Mouse (Mus musculus) forebrain, embryonic 13.5 days (tissue): ENCODE data around the gene Pafah1b2. TPM values are rescaled to one million over a fixed set of nuclear protein-coding genes. Genes with fewer than 3 reads are reported as not detected.

Experiments
- ATAC-seq: fragments of 200-750 bp; cut with Nextera tagmentation; 2 replicates; pipeline ENCODE4 v1.8.0; 2017
- H3K27ac ChIP-seq: fragments of 300-500 bp; sonication (generic); 2 replicates; pipeline ENCODE4 v1.5.1; 2015; ENCODE audit warnings: inconsistent platforms, mild to moderate bottlenecking, moderate library complexity
- H3K27me3 ChIP-seq: fragments of 300-500 bp; sonication (generic); 2 replicates; pipeline ENCODE4 v1.6.1; 2015; ENCODE audit warnings: mild to moderate bottlenecking, inconsistent platforms
- H3K36me3 ChIP-seq: fragments of 300-500 bp; sonication (generic); 2 replicates; pipeline ENCODE4 v1.6.1; 2015; ENCODE audit warnings: mild to moderate bottlenecking, inconsistent platforms; ENCODE audit not compliant: poor library complexity, severe bottlenecking
- H3K4me1 ChIP-seq: fragments of 300-500 bp; sonication (generic); 2 replicates; pipeline ENCODE4 v1.6.1; 2015; ENCODE audit warnings: inconsistent platforms
- H3K4me2 ChIP-seq: fragments of 300-500 bp; sonication (generic); 2 replicates; pipeline ENCODE4 v1.6.1; 2015; ENCODE audit warnings: inconsistent platforms, mild to moderate bottlenecking, moderate library complexity
- H3K4me3 ChIP-seq: fragments of 300-500 bp; sonication (generic); 2 replicates; pipeline ENCODE4 v1.5.1; 2015; ENCODE audit warnings: mild to moderate bottlenecking, inconsistent platforms
- H3K9ac ChIP-seq: fragments of 300-500 bp; sonication (generic); 2 replicates; pipeline ENCODE4 v1.6.1; 2015; ENCODE audit warnings: mild to moderate bottlenecking, inconsistent platforms
- H3K9me3 ChIP-seq: fragments of 300-500 bp; sonication (generic); replicated peaks from 2 replicates; pipeline ENCODE4 v1.6.1; 2016; ENCODE audit warnings: inconsistent platforms
- WGBS: fragments of 180-500 bp; shearing (Covaris S2); methylation state at CpG from one replicate; pipeline ENCODE4 v1.1.7; 2015; 5-methylcytosine and 5-hydroxymethylcytosine counted together
- polyA plus RNA-seq: library from polyadenylated mRNA; unstranded; fragments of >200 nt; fragmentation: Nextera tagmentation; extraction: Ambion mirVana; gene quantifications from 2 replicates; pipeline ENCODE4 v1.2.1, GENCODE M21; 2015

The Pafah1b2 gene
- polyA plus RNA-seq, 1 experiment from 2014 or later = 277 TPM

- ATAC-seq = no peak
- Histone ChIP-seq H3K4me2 (no peak overlapping the region), H3K27me3 (no peaks in the 10 kb centered on the region), H3K9me3 (no peaks in the 10 kb centered on the region), H3K4me3 (no peak overlapping the region), H3K9ac (no peak overlapping the region), H3K4me1 (peaks cover 33% of the 10 kb centered on the region), H3K27ac (no peak overlapping the region; the same call in 1 of the 2 replicates), H3K36me3 (peaks cover 42% of the 10 kb centered on the region)
- WGBS = 83% methylated on average over 7 of the region's 7 CpGs
These were observed 52.8 kb downstream of the Pafah1b2 start for GRCm38 (mm10) chr9:45959661-45960060.

- Histone ChIP-seq H3K9me3 (no peaks in the 10 kb centered on the region), H3K36me3 (peaks cover 34% of the 10 kb centered on the region), H3K4me3 (no peak overlapping the region), H3K4me1 (peaks cover 39% of the 10 kb centered on the region), H3K4me2 (no peak overlapping the region), H3K27ac (peak overlapping the region; percentile 60), H3K27me3 (no peaks in the 10 kb centered on the region), H3K9ac (no peak overlapping the region)
- WGBS = 36% methylated on average over 4 of the region's 4 CpGs
- no peak for ATAC-seq
These were observed 53.6 kb downstream of the Pafah1b2 start for GRCm38 (mm10) chr9:45958851-45959250.

GRCm38 (mm10) chr9:45958023-45958670 lies 54.3 kb downstream of the Pafah1b2 start:
- WGBS = 60% methylated on average over 7 of the region's 7 CpGs
- H3K9ac ChIP-seq = no peak overlapping the region
- H3K36me3 ChIP-seq = peaks cover 27% of the 10 kb centered on the region
- no peak for ATAC-seq
- H3K4me3 ChIP-seq = no peak overlapping the region
- H3K9me3 ChIP-seq = no peaks in the 10 kb centered on the region
- no peak overlapping the region for H3K27ac ChIP-seq
- H3K27me3 ChIP-seq = no peaks in the 10 kb centered on the region
- H3K4me2 ChIP-seq = no peak overlapping the region
- H3K4me1 ChIP-seq = peaks cover 46% of the 10 kb centered on the region

- no peaks in the 10 kb centered on the region for H3K9me3 ChIP-seq
- peak within 1 kb of the TSS; percentile 96 for H3K4me2 ChIP-seq
- H3K4me3 ChIP-seq = peak within 1 kb of the TSS; percentile 91
- H3K27ac ChIP-seq = peak within 1 kb of the TSS; percentile 75
- ATAC-seq = peak; percentile 98
- peaks cover 48% of the 10 kb centered on the region for H3K4me1 ChIP-seq
- no peaks in the 10 kb centered on the region for H3K27me3 ChIP-seq
- WGBS = under 1% methylated on average over 43 of the region's 48 CpGs
- H3K36me3 ChIP-seq = peaks cover 20% of the 10 kb centered on the region
- H3K9ac ChIP-seq = peak within 1 kb of the TSS; percentile 89
These were observed 57.2 kb downstream of the Pafah1b2 start, which contains the start of gene Sidt2 for GRCm38 (mm10) chr9:45955107-45955963. Gene Sidt2 (minus strand): TSS chr9:45955258.

- H3K4me3 ChIP-seq = peak overlapping the region; percentile 91
- peaks cover 48% of the 10 kb centered on the region for H3K4me1 ChIP-seq
- H3K4me2 ChIP-seq = peak overlapping the region; percentile 96
- peaks cover 24% of the 10 kb centered on the region for H3K36me3 ChIP-seq
- under 1% methylated on average over 61 of the region's 63 CpGs for WGBS
- H3K9ac ChIP-seq = peak overlapping the region; percentile 89
- ATAC-seq = peak; percentile 37; the same call in 1 of the 2 replicates
- no peaks in the 10 kb centered on the region for H3K9me3 ChIP-seq
- no peaks in the 10 kb centered on the region for H3K27me3 ChIP-seq
- H3K27ac ChIP-seq = peak overlapping the region; percentile 75
These were observed 58.0 kb downstream of the Pafah1b2 start for GRCm38 (mm10) chr9:45954294-45955106.

- Histone ChIP-seq H3K27ac (no peak overlapping the region), H3K36me3 (peaks cover 31% of the 10 kb centered on the region)
- whole genome bisulfite sequencing = 65% methylated on average over 13 of the region's 13 CpGs
These were observed 58.8 kb downstream of the Pafah1b2 start for GRCm38 (mm10) chr9:45953511-45954293.

GRCm38 (mm10) chr9:45952890-45953289 lies 59.6 kb downstream of the Pafah1b2 start:
- Histone ChIP-seq H3K4me2 (peak overlapping the region; percentile 96), H3K9ac (peak overlapping the region; percentile 89; the same call in 1 of the 2 replicates), H3K4me3 (no peak overlapping the region), H3K9me3 (no peaks in the 10 kb centered on the region), H3K4me1 (peaks cover 39% of the 10 kb centered on the region), H3K36me3 (peaks cover 39% of the 10 kb centered on the region), H3K27me3 (no peaks in the 10 kb centered on the region), H3K27ac (no peak overlapping the region)
- ATAC-seq = no peak
- WGBS = 78% methylated on average over 7 of the region's 7 CpGs

More at GRCm38 (mm10) chr9:45953511-45954293, 58.8 kb downstream of the Pafah1b2 start:
- Histone ChIP-seq H3K4me3 (peak overlapping the region; percentile 91), H3K4me2 (peak overlapping the region; percentile 96), H3K9ac (peak overlapping the region; percentile 89), H3K27me3 (no peaks in the 10 kb centered on the region), H3K9me3 (no peaks in the 10 kb centered on the region), H3K4me1 (peaks cover 44% of the 10 kb centered on the region)
- ATAC-seq = no peak

GRCm38 (mm10) chr9:45952057-45952456 lies 60.4 kb downstream of the Pafah1b2 start:
- H3K36me3 ChIP-seq = peaks cover 48% of the 10 kb centered on the region
- no peak overlapping the region for H3K4me2 ChIP-seq
- H3K27me3 ChIP-seq = no peaks in the 10 kb centered on the region
- no peak overlapping the region for H3K27ac ChIP-seq
- H3K4me1 ChIP-seq = peaks cover 33% of the 10 kb centered on the region
- no peak overlapping the region for H3K9ac ChIP-seq
- no peaks in the 10 kb centered on the region for H3K9me3 ChIP-seq
- no peak for ATAC-seq
- no peak overlapping the region for H3K4me3 ChIP-seq
- 90% methylated on average over 4 of the region's 4 CpGs for WGBS

- Histone ChIP-seq H3K27me3 (no peaks in the 10 kb centered on the region), H3K4me2 (no peak overlapping the region), H3K9ac (no peak overlapping the region), H3K27ac (no peak overlapping the region), H3K36me3 (peaks cover 97% of the 10 kb centered on the region), H3K4me3 (no peak overlapping the region), H3K4me1 (no peaks in the 10 kb centered on the region), H3K9me3 (no peaks in the 10 kb centered on the region)
- WGBS = 93% methylated on average over 10 of the region's 10 CpGs
- no peak for ATAC-seq
These were observed 65.7 kb downstream of the Pafah1b2 start for GRCm38 (mm10) chr9:45946872-45947183.

GRCm38 (mm10) chr9:45946182-45946871 lies 66.2 kb downstream of the Pafah1b2 start:
- H3K36me3 ChIP-seq = peaks cover 97% of the 10 kb centered on the region
- H3K27me3 ChIP-seq = no peaks in the 10 kb centered on the region
- ATAC-seq = no peak
- H3K9me3 ChIP-seq = no peaks in the 10 kb centered on the region
- H3K27ac ChIP-seq = no peak overlapping the region
- H3K4me3 ChIP-seq = no peak overlapping the region
- no peak overlapping the region for H3K4me2 ChIP-seq
- H3K9ac ChIP-seq = no peak overlapping the region
- 89% methylated on average over 16 of the region's 16 CpGs for WGBS
- H3K4me1 ChIP-seq = no peaks in the 10 kb centered on the region

GRCm38 (mm10) chr9:45945721-45946120 lies 66.8 kb downstream of the Pafah1b2 start:
- no peaks in the 10 kb centered on the region for H3K9me3 ChIP-seq
- H3K9ac ChIP-seq = no peak overlapping the region
- H3K4me2 ChIP-seq = no peak overlapping the region
- no peak overlapping the region for H3K27ac ChIP-seq
- no peak for ATAC-seq
- H3K27me3 ChIP-seq = no peaks in the 10 kb centered on the region
- H3K36me3 ChIP-seq = peaks cover 99% of the 10 kb centered on the region
- no peak overlapping the region for H3K4me3 ChIP-seq
- WGBS = 84% methylated on average over 13 of the region's 13 CpGs
- H3K4me1 ChIP-seq = no peaks in the 10 kb centered on the region
